Mouse (Mus musculus) monocyte, adult 5-6 weeks (primary cell): ENCODE data around the gene Dock9. TPM values are rescaled to one million over a fixed set of nuclear protein-coding genes. Genes with fewer than 3 reads are reported as not detected.

ENCODE experiments used
- ATAC-seq: fragments of 153-309, 156-312 bp; replicated peaks from 2 replicates; pipeline ENCODE4 v1.8.0; 2017; ENCODE audit warnings: mild to moderate bottlenecking; ENCODE audit not compliant: low TSS enrichment, insufficient number of reproducible peaks, severe bottlenecking, poor library complexity, low FRiP score
- total RNA-seq: library from RNA; stranded (forward); fragments of 200-1000, 200-491, 200-594 nt; gene quantifications from 3 replicates; pipeline ENCODE4 v1.2.3, GENCODE M21; 2017

Gene Dock9
- total RNA-seq, 1 experiment from 2014 or later, result 3.1 TPM

- ATAC-seq, result no peak
Observed at GRCm38 (mm10) chr14:121585906-121586765, 211.5 kb downstream of the Dock9 start.

- ATAC-seq, result no peak
Observed at GRCm38 (mm10) chr14:121579055-121579454, 218.6 kb downstream of the Dock9 start.

- no peak for ATAC-seq
Observed at GRCm38 (mm10) chr14:121573391-121573790, 224.2 kb downstream of the Dock9 start.

GRCm38 (mm10) chr14:121566794-121567201 is 230.8 kb downstream of the Dock9 start:
- ATAC-seq, result no peak

GRCm38 (mm10) chr14:121565930-121566329 is 231.7 kb downstream of the Dock9 start:
- ATAC-seq, result no peak

GRCm38 (mm10) chr14:121564656-121565055 is 233.0 kb downstream of the Dock9 start:
- ATAC-seq, result no peak

GRCm38 (mm10) chr14:121563954-121564353 is 233.7 kb downstream of the Dock9 start:
- no peak for ATAC-seq

GRCm38 (mm10) chr14:121559026-121559425 is 238.6 kb downstream of the Dock9 start:
- ATAC-seq, result no peak

- no peak for ATAC-seq
Observed at GRCm38 (mm10) chr14:121556401-121557315, 241.0 kb downstream of the Dock9 start.

GRCm38 (mm10) chr14:121553785-121554184 is 243.9 kb downstream of the Dock9 start:
- ATAC-seq, result no peak

- no peak for ATAC-seq
Observed at GRCm38 (mm10) chr14:121552586-121552985, 245.1 kb downstream of the Dock9 start.

GRCm38 (mm10) chr14:121549834-121550233 is 247.8 kb downstream of the Dock9 start:
- ATAC-seq, result no peak

- ATAC-seq, result no peak
Observed at GRCm38 (mm10) chr14:121547745-121548144, 249.9 kb downstream of the Dock9 start.

- no peak for ATAC-seq
Observed at GRCm38 (mm10) chr14:121546621-121547020, 251.0 kb downstream of the Dock9 start.

GRCm38 (mm10) chr14:121545551-121546331 is 251.9 kb downstream of the Dock9 start:
- no peak for ATAC-seq

- no peak for ATAC-seq
Observed at GRCm38 (mm10) chr14:121541262-121541661, 256.4 kb downstream of the Dock9 start.

GRCm38 (mm10) chr14:121534501-121534900 is 263.1 kb downstream of the Dock9 start:
- ATAC-seq, result no peak

- no peak for ATAC-seq
Observed at GRCm38 (mm10) chr14:121530853-121531252, 266.8 kb downstream of the Dock9 start.

- no peak for ATAC-seq
Observed at GRCm38 (mm10) chr14:121527883-121528282, 269.8 kb downstream of the Dock9 start.
